Mouse (Mus musculus) midbrain, embryonic 16.5 days (tissue): ENCODE results near the gene Cdk17. TPM values are rescaled to one million over a fixed set of nuclear protein-coding genes. Genes with fewer than 3 reads are reported as not detected.
A peak's percentile ranks its signal among the peaks of the same experiment; 100 is the strongest.

Experiments
- ATAC-seq: fragments of 200-750 bp; cut with Nextera tagmentation; 2 replicates; pipeline ENCODE4 v1.8.0; 2017; ENCODE audit warnings: moderate TSS enrichment
- H3K27ac ChIP-seq: fragments of 300-500 bp; sonication (generic); 2 replicates; pipeline ENCODE4 v1.5.1; 2014; ENCODE audit warnings: mild to moderate bottlenecking, low read length, mixed read lengths
- H3K27me3 ChIP-seq: fragments of 300-500 bp; sonication (generic); 2 replicates; pipeline ENCODE4 v1.6.1; 2014; ENCODE audit warnings: low read depth, low read length, mixed read lengths; ENCODE audit not compliant: control insufficient read depth, insufficient read depth
- H3K36me3 ChIP-seq: fragments of 300-500 bp; sonication (generic); 2 replicates; pipeline ENCODE4 v1.6.1; 2014; ENCODE audit warnings: mild to moderate bottlenecking, low read length, moderate library complexity, mixed read lengths; ENCODE audit not compliant: control insufficient read depth, insufficient read depth
- H3K4me1 ChIP-seq: fragments of 300-500 bp; sonication (generic); 2 replicates; pipeline ENCODE4 v1.6.1; 2014; ENCODE audit warnings: mild to moderate bottlenecking, low read length, mixed read lengths; ENCODE audit not compliant: control insufficient read depth, insufficient read depth
- H3K4me2 ChIP-seq: fragments of 300-500 bp; sonication (generic); 2 replicates; pipeline ENCODE4 v1.6.1; 2014; ENCODE audit warnings: mild to moderate bottlenecking, low read length, mixed read lengths
- H3K4me3 ChIP-seq: fragments of 300-500 bp; sonication (generic); 2 replicates; pipeline ENCODE4 v1.5.1; 2014; ENCODE audit warnings: low read depth, mild to moderate bottlenecking, low read length, moderate library complexity, mixed read lengths
- H3K9ac ChIP-seq: fragments of 300-500 bp; sonication (generic); 2 replicates; pipeline ENCODE4 v1.6.1; 2014; ENCODE audit warnings: low read depth, low read length, mixed read lengths
- H3K9me3 ChIP-seq: fragments of 300-500 bp; sonication (generic); replicated peaks from 2 replicates; pipeline ENCODE4 v1.6.1; 2014; ENCODE audit warnings: mild to moderate bottlenecking, low read length, mixed read lengths; ENCODE audit not compliant: control insufficient read depth, poor library complexity, severe bottlenecking
- WGBS: fragments of 180-500 bp; shearing (Covaris S2); extraction: QIAGEN DNeasy Blood & Tissue Kit; methylation state at CpG from one replicate; pipeline ENCODE4 v1.1.7; 2014; 5-methylcytosine and 5-hydroxymethylcytosine counted together
- polyA plus RNA-seq: library from polyadenylated mRNA; unstranded; fragments of >200 nt; fragmentation: Nextera tagmentation; extraction: Ambion mirVana; gene quantifications from 2 replicates; pipeline ENCODE4 v1.2.1, GENCODE M21; 2015

Gene Cdk17
- polyA plus RNA-seq, 1 experiment from 2014 or later: 39.5 TPM

- no peaks in the 10 kb centered on the region for H3K27me3 ChIP-seq
- H3K27ac ChIP-seq: no peak overlapping the region
- H3K4me2 ChIP-seq: no peak overlapping the region
- WGBS: 78% methylated on average over 5 of the region's 5 CpGs
- H3K4me1 ChIP-seq: peaks cover 2% of the 10 kb centered on the region; the same call in 1 of the 2 replicates
- no peak overlapping the region for H3K4me3 ChIP-seq
- H3K36me3 ChIP-seq: no peaks in the 10 kb centered on the region
- H3K9me3 ChIP-seq: no peaks in the 10 kb centered on the region
- ATAC-seq: no peak
- no peak overlapping the region for H3K9ac ChIP-seq
Measured at GRCm38 (mm10) chr10:93177471-93177870, 16.8 kb downstream of the Cdk17 start.

DNA sequence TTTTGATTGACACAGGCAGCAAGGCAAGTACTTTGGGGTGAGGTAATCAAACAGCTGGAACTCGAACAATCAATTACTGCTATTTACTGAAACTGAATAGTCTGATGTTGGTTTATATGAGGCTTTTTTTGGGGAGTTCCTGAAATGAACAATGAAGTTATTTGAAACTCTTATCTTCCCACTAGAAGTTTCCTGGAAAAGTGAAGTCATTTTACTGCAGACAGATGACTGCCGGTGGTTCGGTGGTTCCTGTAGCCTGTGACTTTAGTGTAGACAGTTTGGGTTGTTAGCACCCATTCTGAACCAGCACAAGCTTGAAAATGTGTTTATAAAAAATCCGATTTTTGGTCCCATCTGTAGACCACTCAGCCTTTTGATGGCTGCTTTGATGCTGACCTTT lies 17.2 kb downstream of the Cdk17 start:
- H3K4me1 ChIP-seq: peaks cover 2% of the 10 kb centered on the region; the same call in 1 of the 2 replicates
- no peak overlapping the region for H3K9ac ChIP-seq
- no peak overlapping the region for H3K4me2 ChIP-seq
- ATAC-seq: no peak
- no peaks in the 10 kb centered on the region for H3K27me3 ChIP-seq
- no peak overlapping the region for H3K4me3 ChIP-seq
- no peaks in the 10 kb centered on the region for H3K9me3 ChIP-seq
- 92% methylated on average over 4 of the region's 4 CpGs for WGBS
- no peak overlapping the region for H3K27ac ChIP-seq
- no peaks in the 10 kb centered on the region for H3K36me3 ChIP-seq

DNA sequence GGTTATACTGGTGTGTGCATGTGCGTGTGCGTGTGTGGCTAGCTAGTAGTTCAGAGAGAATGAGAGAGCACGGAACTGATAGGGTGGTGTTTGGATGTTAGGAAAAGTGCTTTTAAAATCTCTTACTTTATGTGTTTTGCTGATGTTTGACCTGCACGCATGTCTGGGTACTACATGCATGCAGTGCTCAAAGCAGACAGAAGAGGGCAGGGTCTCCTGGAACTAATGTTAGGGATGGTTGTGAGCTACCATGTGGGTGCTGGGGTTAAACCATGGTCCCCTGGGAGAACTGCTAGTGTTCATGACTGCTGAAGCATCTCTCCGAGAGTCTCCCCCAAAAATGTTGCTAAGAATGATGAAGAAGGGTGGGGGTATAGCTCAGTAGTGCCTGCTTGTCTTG lies 18.0 kb downstream of the Cdk17 start:
- no peaks in the 10 kb centered on the region for H3K27me3 ChIP-seq
- no peak for ATAC-seq
- no peaks in the 10 kb centered on the region for H3K9me3 ChIP-seq
- no peak overlapping the region for H3K9ac ChIP-seq
- H3K4me1 ChIP-seq: peaks cover 2% of the 10 kb centered on the region; the same call in 1 of the 2 replicates
- no peak overlapping the region for H3K27ac ChIP-seq
- H3K36me3 ChIP-seq: no peaks in the 10 kb centered on the region
- 97% methylated on average over 5 of the region's 5 CpGs for WGBS
- no peak overlapping the region for H3K4me3 ChIP-seq
- H3K4me2 ChIP-seq: no peak overlapping the region

DNA sequence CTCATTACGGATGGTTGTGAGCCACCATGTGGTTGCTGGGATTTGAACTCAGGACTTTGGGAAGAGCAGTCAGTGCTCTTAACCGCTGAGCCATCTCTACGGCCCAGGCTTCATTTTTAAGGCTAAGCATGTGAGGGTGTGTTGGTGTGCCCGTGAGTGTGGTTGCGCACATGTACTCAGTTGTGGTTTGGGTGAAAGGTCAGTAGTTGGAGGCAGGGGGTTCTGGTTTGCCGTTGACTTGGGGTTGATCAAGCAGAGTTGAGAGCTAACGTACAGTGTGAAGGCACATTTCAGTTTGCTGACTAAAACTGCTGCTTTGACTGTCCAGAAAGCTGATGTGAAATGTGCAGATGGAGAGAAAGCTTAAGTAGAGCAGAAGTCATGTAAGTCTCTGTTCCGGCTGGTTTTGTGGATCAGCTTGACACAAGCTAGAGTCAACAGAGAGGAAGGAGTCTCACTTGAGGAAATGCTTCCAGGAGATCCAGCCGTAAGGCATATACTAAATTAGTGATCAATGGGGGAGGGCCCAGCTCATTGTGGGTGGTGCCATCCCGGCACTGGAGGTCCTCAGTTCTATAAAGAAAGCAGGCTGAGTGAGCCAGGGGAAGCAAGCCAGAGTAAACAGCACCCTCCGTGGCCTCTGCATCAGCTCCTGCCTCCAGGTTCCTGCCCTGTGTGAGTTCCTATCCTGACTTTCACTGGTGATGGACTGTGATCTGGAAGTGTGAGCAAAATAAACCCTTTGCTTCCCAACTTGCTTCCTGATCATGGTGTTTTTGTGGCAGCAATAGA lies 19.2 kb downstream of the Cdk17 start:
- H3K36me3 ChIP-seq: no peaks in the 10 kb centered on the region
- H3K9me3 ChIP-seq: no peaks in the 10 kb centered on the region
- 91% methylated on average over 11 of the region's 11 CpGs for WGBS

DNA sequence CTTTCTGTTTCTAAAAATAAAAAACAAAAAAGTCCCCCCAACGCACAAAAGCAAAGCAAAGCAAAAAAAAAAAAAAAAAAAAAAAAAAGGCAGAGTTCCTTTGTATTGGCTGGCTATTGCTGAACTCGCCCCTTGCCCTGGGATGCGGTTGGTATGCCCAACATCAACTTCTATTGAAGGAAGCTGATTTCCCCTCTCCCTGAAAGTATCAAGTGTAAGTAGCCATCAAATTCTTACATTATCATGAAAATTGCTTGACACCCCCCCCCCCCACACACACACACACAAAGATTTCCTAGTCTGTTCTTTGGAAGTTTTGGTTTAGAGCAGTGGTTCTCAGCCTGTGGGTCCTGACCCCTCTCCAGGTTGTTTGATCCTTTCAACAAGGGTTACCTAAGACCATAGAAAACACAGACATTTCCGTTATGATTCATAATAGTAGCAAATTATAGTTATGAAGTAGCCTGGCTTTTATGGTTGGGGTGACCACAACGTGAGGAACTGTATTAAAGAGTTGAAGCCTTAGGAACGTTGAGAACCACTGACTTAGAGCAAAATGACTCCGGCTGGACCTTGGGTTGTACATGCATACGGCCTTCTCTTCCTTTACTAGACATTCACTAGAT lies 23.8 kb downstream of the Cdk17 start:
- H3K36me3 ChIP-seq: no peaks in the 10 kb centered on the region
- no peak for ATAC-seq
- H3K27me3 ChIP-seq: no peaks in the 10 kb centered on the region
- no peaks in the 10 kb centered on the region for H3K9me3 ChIP-seq
- H3K4me3 ChIP-seq: no peak overlapping the region
- no peak overlapping the region for H3K9ac ChIP-seq
- no peak overlapping the region for H3K4me2 ChIP-seq
- 84% methylated on average over 8 of the region's 8 CpGs for WGBS
- no peak overlapping the region for H3K27ac ChIP-seq
- peaks cover 5% of the 10 kb centered on the region; the same call in 1 of the 2 replicates for H3K4me1 ChIP-seq

More for the DNA sequence above, 19.2 kb downstream of the Cdk17 start:
- Histone ChIP-seq H3K27me3 (no peaks in the 10 kb centered on the region), H3K27ac (no peak overlapping the region), H3K4me1 (peaks cover 2% of the 10 kb centered on the region; the same call in 1 of the 2 replicates), H3K4me2 (no peak overlapping the region), H3K4me3 (no peak overlapping the region), H3K9ac (no peak overlapping the region)
- no peak for ATAC-seq

DNA sequence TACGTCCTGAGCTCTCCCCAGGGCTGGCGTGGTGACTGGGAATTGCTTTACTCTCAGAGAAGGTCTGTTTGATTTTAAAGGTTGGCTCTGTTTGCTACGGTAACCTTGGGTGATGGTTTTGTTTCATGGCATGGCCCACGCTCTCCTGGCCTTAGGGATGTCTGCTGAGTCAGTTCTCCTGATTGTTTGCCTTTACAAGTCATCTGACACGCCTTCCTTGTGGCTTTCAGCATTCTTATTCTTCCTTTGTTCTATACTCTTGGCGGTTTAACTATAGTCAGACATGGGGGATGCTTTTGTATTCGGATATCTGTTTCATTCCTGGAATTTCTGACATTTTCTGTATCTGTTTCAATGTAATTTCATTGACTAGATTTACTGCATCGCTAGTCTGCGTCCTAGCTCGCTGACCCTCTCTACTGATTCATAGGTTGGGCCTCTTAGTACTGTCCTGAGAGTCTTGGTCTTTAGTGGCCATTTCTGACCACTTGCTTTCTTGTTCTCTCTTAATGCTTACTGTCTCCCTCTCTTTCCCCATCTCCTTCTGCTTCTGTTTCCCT lies 27.8 kb downstream of the Cdk17 start:
- Histone ChIP-seq H3K27ac (no peak overlapping the region), H3K9me3 (no peaks in the 10 kb centered on the region), H3K27me3 (no peaks in the 10 kb centered on the region), H3K36me3 (no peaks in the 10 kb centered on the region), H3K4me2 (no peak overlapping the region), H3K9ac (no peak overlapping the region), H3K4me3 (no peak overlapping the region), H3K4me1 (peaks cover 7% of the 10 kb centered on the region)
- ATAC-seq: no peak
- 56% methylated on average over 10 of the region's 10 CpGs for WGBS

DNA sequence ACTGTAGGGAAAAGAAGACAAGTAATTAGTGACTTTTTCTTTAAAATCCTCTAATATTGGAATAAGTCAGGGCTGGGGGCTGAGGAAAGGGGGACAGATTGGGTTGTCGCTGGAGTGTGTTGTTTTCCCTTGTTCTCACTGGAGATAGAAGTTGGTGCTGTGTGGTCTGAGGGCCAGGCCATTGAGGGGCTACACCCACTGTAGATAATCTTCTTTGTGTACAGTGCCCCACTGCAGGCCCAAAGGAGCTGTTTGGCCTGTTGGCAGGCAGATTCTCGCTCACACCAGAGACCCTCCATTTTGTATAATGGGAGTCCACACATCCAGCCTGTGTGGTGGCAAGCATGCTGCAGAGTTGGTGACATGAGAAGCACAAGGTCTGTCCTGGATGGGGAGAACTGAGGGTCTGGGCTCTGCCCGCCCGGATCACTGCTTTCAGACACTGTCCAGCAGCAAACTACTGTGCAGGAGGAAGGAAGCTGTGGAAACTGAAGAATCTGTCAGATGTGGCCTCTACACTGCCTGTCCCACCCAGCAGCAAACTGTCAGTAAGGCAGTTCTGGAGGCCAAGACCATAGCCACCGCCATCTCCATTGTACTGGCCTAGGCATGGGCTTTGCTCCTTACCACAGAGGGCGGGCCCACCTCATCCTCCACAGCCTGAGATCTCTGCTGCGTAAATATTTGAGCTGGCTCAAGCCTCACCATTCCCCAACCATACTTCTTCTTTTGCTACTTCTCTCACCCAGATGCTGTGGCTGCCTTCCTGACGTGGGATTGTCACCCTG lies 30.0 kb downstream of the Cdk17 start:
- 80% methylated on average over 8 of the region's 8 CpGs for WGBS
- H3K9me3 ChIP-seq: no peaks in the 10 kb centered on the region
- H3K4me2 ChIP-seq: no peak overlapping the region
- no peaks in the 10 kb centered on the region for H3K36me3 ChIP-seq
- peaks cover 17% of the 10 kb centered on the region for H3K4me1 ChIP-seq
- H3K27me3 ChIP-seq: no peaks in the 10 kb centered on the region
- H3K9ac ChIP-seq: no peak overlapping the region
- H3K27ac ChIP-seq: no peak overlapping the region
- H3K4me3 ChIP-seq: no peak overlapping the region
- ATAC-seq: peak; percentile 33; the same call in 1 of the 2 replicates

DNA sequence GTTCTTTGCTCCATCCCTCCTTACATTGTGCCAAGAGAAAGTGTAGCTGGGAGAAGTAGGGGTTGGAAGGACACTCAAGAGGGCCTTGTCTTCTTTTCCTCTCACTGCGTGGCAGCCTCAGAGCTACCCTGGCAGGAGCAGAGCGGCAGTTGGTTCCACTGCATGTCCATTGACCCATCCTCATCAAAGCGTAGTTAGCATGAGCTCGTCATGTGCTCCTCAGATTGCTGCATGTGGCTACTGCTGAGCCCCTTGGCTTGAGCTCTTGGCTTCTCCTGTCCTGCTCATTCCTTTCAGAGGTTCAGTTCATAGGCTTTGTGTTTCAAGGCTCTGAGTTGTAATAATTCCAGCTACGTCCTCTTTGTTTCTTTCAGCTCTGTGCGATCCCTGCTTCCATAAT lies 36.4 kb downstream of the Cdk17 start:
- no peak overlapping the region for H3K27ac ChIP-seq
- H3K9me3 ChIP-seq: no peaks in the 10 kb centered on the region
- WGBS: 93% methylated on average over 6 of the region's 6 CpGs
- H3K4me3 ChIP-seq: no peak overlapping the region
- ATAC-seq: no peak
- no peak overlapping the region for H3K9ac ChIP-seq
- peaks cover 2% of the 10 kb centered on the region; the same call in 1 of the 2 replicates for H3K36me3 ChIP-seq
- H3K27me3 ChIP-seq: no peaks in the 10 kb centered on the region
- no peak overlapping the region for H3K4me2 ChIP-seq
- peaks cover 16% of the 10 kb centered on the region for H3K4me1 ChIP-seq
